Mouse (Mus musculus): Measurements from ENCODE around the gene Fstl1. TPM values are rescaled to one million over a fixed set of nuclear protein-coding genes. Genes with fewer than 3 reads are reported as not detected.

Gene Fstl1
- polyA plus RNA-seq, 1 experiment, result 3.8 TPM

- Histone ChIP-seq H3K27ac (ENCODE audit: insufficient read depth, low read depth, low read length) (no peak overlapping the region), H3K4me3 (ENCODE audit: insufficient read depth, low read length) (no peak overlapping the region), H3K4me1 (ENCODE audit: control insufficient read depth, insufficient read depth, low read length) (no peaks in the 10 kb centered on the region)
- TF ChIP-seq POLR2A (IDR thresholded peaks at IDR 0.05; ENCODE audit: borderline replicate concordance, low read depth, low read length), result no peak
- TF ChIP-seq CTCF (IDR thresholded peaks at IDR 0.05; ENCODE audit: low read depth, low read length), result no peak
These were observed 68.7 kb downstream of the Fstl1 start for GRCm38 (mm10) chr16:37845202-37845925.

GRCm38 (mm10) chr16:37847081-37847480, 70.4 kb downstream of the Fstl1 start:
- Histone ChIP-seq H3K4me1 (ENCODE audit: control insufficient read depth, insufficient read depth, low read length) (peaks cover 6% of the 10 kb centered on the region), H3K4me3 (ENCODE audit: insufficient read depth, low read length) (no peak overlapping the region), H3K27ac (ENCODE audit: insufficient read depth, low read depth, low read length) (no peak overlapping the region)
- no peak for TF ChIP-seq CTCF (IDR thresholded peaks at IDR 0.05; ENCODE audit: low read depth, low read length)
- no peak for TF ChIP-seq POLR2A (IDR thresholded peaks at IDR 0.05; ENCODE audit: borderline replicate concordance, low read depth, low read length)

GRCm38 (mm10) chr16:37851366-37851765, 74.7 kb downstream of the Fstl1 start:
- H3K4me1 ChIP-seq (ENCODE audit: control insufficient read depth, insufficient read depth, low read length), result peaks cover 6% of the 10 kb centered on the region
- TF ChIP-seq CTCF (IDR thresholded peaks at IDR 0.05; ENCODE audit: low read depth, low read length) (no peak), POLR2A (IDR thresholded peaks at IDR 0.05; ENCODE audit: borderline replicate concordance, low read depth, low read length) (no peak)
- no peak overlapping the region for H3K27ac ChIP-seq (ENCODE audit: insufficient read depth, low read depth, low read length)
- H3K4me3 ChIP-seq (ENCODE audit: insufficient read depth, low read length), result no peak overlapping the region

GRCm38 (mm10) chr16:37853279-37853678, 76.6 kb downstream of the Fstl1 start:
- H3K27ac ChIP-seq (ENCODE audit: insufficient read depth, low read depth, low read length), result no peak overlapping the region
- TF ChIP-seq CTCF (IDR thresholded peaks at IDR 0.05; ENCODE audit: low read depth, low read length) (no peak), POLR2A (IDR thresholded peaks at IDR 0.05; ENCODE audit: borderline replicate concordance, low read depth, low read length) (no peak)
- peaks cover 6% of the 10 kb centered on the region for H3K4me1 ChIP-seq (ENCODE audit: control insufficient read depth, insufficient read depth, low read length)
- H3K4me3 ChIP-seq (ENCODE audit: insufficient read depth, low read length), result no peak overlapping the region

GRCm38 (mm10) chr16:37854054-37854453, 77.4 kb downstream of the Fstl1 start:
- no peak overlapping the region for H3K4me3 ChIP-seq (ENCODE audit: insufficient read depth, low read length)
- H3K27ac ChIP-seq (ENCODE audit: insufficient read depth, low read depth, low read length), result no peak overlapping the region
- peaks cover 6% of the 10 kb centered on the region for H3K4me1 ChIP-seq (ENCODE audit: control insufficient read depth, insufficient read depth, low read length)
- TF ChIP-seq POLR2A (IDR thresholded peaks at IDR 0.05; ENCODE audit: borderline replicate concordance, low read depth, low read length) (no peak), CTCF (IDR thresholded peaks at IDR 0.05; ENCODE audit: low read depth, low read length) (no peak)

GRCm38 (mm10) chr16:37854593-37854992, 77.9 kb downstream of the Fstl1 start:
- H3K27ac ChIP-seq (ENCODE audit: insufficient read depth, low read depth, low read length), result no peak overlapping the region
- H3K4me1 ChIP-seq (ENCODE audit: control insufficient read depth, insufficient read depth, low read length), result peaks cover 6% of the 10 kb centered on the region
- no peak overlapping the region for H3K4me3 ChIP-seq (ENCODE audit: insufficient read depth, low read length)
- no peak for TF ChIP-seq POLR2A (IDR thresholded peaks at IDR 0.05; ENCODE audit: borderline replicate concordance, low read depth, low read length)
- TF ChIP-seq CTCF (IDR thresholded peaks at IDR 0.05; ENCODE audit: low read depth, low read length), result no peak

- H3K4me1 ChIP-seq (ENCODE audit: control insufficient read depth, insufficient read depth, low read length), result peaks cover 6% of the 10 kb centered on the region
- no peak overlapping the region for H3K27ac ChIP-seq (ENCODE audit: insufficient read depth, low read depth, low read length)
- no peak for TF ChIP-seq CTCF (IDR thresholded peaks at IDR 0.05; ENCODE audit: low read depth, low read length)
- TF ChIP-seq POLR2A (IDR thresholded peaks at IDR 0.05; ENCODE audit: borderline replicate concordance, low read depth, low read length), result no peak
- H3K4me3 ChIP-seq (ENCODE audit: insufficient read depth, low read length), result no peak overlapping the region
These were observed 78.9 kb downstream of the Fstl1 start for GRCm38 (mm10) chr16:37855583-37855982.

GRCm38 (mm10) chr16:37856327-37856726, 79.7 kb downstream of the Fstl1 start:
- no peak overlapping the region for H3K4me3 ChIP-seq (ENCODE audit: insufficient read depth, low read length)
- no peak overlapping the region for H3K27ac ChIP-seq (ENCODE audit: insufficient read depth, low read depth, low read length)
- peaks cover 5% of the 10 kb centered on the region for H3K4me1 ChIP-seq (ENCODE audit: control insufficient read depth, insufficient read depth, low read length)
- no peak for TF ChIP-seq POLR2A (IDR thresholded peaks at IDR 0.05; ENCODE audit: borderline replicate concordance, low read depth, low read length)
- TF ChIP-seq CTCF (IDR thresholded peaks at IDR 0.05; ENCODE audit: low read depth, low read length), result no peak

- Histone ChIP-seq H3K27ac (ENCODE audit: insufficient read depth, low read depth, low read length) (no peak overlapping the region), H3K4me1 (ENCODE audit: control insufficient read depth, insufficient read depth, low read length) (no peaks in the 10 kb centered on the region), H3K4me3 (ENCODE audit: insufficient read depth, low read length) (no peak overlapping the region)
- TF ChIP-seq CTCF (IDR thresholded peaks at IDR 0.05; ENCODE audit: low read depth, low read length) (no peak), POLR2A (IDR thresholded peaks at IDR 0.05; ENCODE audit: borderline replicate concordance, low read depth, low read length) (no peak)
These were observed 80.8 kb downstream of the Fstl1 start for GRCm38 (mm10) chr16:37857495-37857894.

- Histone ChIP-seq H3K4me3 (ENCODE audit: insufficient read depth, low read length) (no peak overlapping the region), H3K4me1 (ENCODE audit: control insufficient read depth, insufficient read depth, low read length) (no peaks in the 10 kb centered on the region), H3K27ac (ENCODE audit: insufficient read depth, low read depth, low read length) (no peak overlapping the region)
- no peak for TF ChIP-seq POLR2A (IDR thresholded peaks at IDR 0.05; ENCODE audit: borderline replicate concordance, low read depth, low read length)
- no peak for TF ChIP-seq CTCF (IDR thresholded peaks at IDR 0.05; ENCODE audit: low read depth, low read length)
These were observed 83.5 kb downstream of the Fstl1 start for GRCm38 (mm10) chr16:37860213-37860612.

All from bone marrow macrophage, adult 2 months (primary cell).